Mouse (Mus musculus): ENCODE data around the gene 0610030E20Rik. TPM values are rescaled to one million over a fixed set of nuclear protein-coding genes. Genes with fewer than 3 reads are reported as not detected.

The 0610030E20Rik gene
- polyA plus RNA-seq, 1 experiment = 14.5 TPM

- Histone ChIP-seq H3K4me1 (ENCODE audit: control insufficient read depth, insufficient read depth, low read length) (peaks cover 6% of the 10 kb centered on the region), H3K27ac (ENCODE audit: insufficient read depth, low read length) (peak overlapping the region; percentile 79; the same call in 1 of the 2 replicates), H3K4me3 (ENCODE audit: insufficient read depth, low read length) (no peak overlapping the region)
- TF ChIP-seq POLR2A (IDR thresholded peaks at IDR 0.05; ENCODE audit: low read depth, low read length) (no peak; the same call in 1 of the 2 replicates), CTCF (IDR thresholded peaks at IDR 0.05; ENCODE audit: borderline replicate concordance, insufficient read depth, low read length) (no peak)
These were observed 1.5 kb upstream of the 0610030E20Rik start for GRCm38 (mm10) chr6:72345633-72346032.

- H3K4me3 ChIP-seq (ENCODE audit: insufficient read depth, low read length) = no peak overlapping the region
- H3K4me1 ChIP-seq (ENCODE audit: control insufficient read depth, insufficient read depth, low read length) = peaks cover 6% of the 10 kb centered on the region
- no peak overlapping the region for H3K27ac ChIP-seq (ENCODE audit: insufficient read depth, low read length)
- no peak for TF ChIP-seq CTCF (IDR thresholded peaks at IDR 0.05; ENCODE audit: borderline replicate concordance, insufficient read depth, low read length)
- TF ChIP-seq POLR2A (IDR thresholded peaks at IDR 0.05; ENCODE audit: low read depth, low read length) = no peak
These were observed 856 bp upstream of the 0610030E20Rik start for GRCm38 (mm10) chr6:72346261-72346660.

GRCm38 (mm10) chr6:72348411-72348810 is 1.3 kb downstream of the 0610030E20Rik start:
- Histone ChIP-seq H3K4me1 (ENCODE audit: control insufficient read depth, insufficient read depth, low read length) (peaks cover 16% of the 10 kb centered on the region), H3K4me3 (ENCODE audit: insufficient read depth, low read length) (peak overlapping the region; percentile 78; the same call in 1 of the 2 replicates), H3K27ac (ENCODE audit: insufficient read depth, low read length) (no peak overlapping the region)
- TF ChIP-seq CTCF (IDR thresholded peaks at IDR 0.05; ENCODE audit: borderline replicate concordance, insufficient read depth, low read length) (no peak), POLR2A (IDR thresholded peaks at IDR 0.05; ENCODE audit: low read depth, low read length) (no peak)

GRCm38 (mm10) chr6:72350214-72350613 is 3.1 kb downstream of the 0610030E20Rik start:
- H3K4me3 ChIP-seq (ENCODE audit: insufficient read depth, low read length) = no peak overlapping the region
- no peak overlapping the region for H3K27ac ChIP-seq (ENCODE audit: insufficient read depth, low read length)
- TF ChIP-seq POLR2A (IDR thresholded peaks at IDR 0.05; ENCODE audit: low read depth, low read length) = no peak
- TF ChIP-seq CTCF (IDR thresholded peaks at IDR 0.05; ENCODE audit: borderline replicate concordance, insufficient read depth, low read length) = no peak
- peaks cover 14% of the 10 kb centered on the region for H3K4me1 ChIP-seq (ENCODE audit: control insufficient read depth, insufficient read depth, low read length)

- H3K4me3 ChIP-seq (ENCODE audit: insufficient read depth, low read length) = no peak overlapping the region
- H3K27ac ChIP-seq (ENCODE audit: insufficient read depth, low read length) = peak overlapping the region; percentile 50; the same call in 1 of the 2 replicates
- TF ChIP-seq CTCF (IDR thresholded peaks at IDR 0.05; ENCODE audit: borderline replicate concordance, insufficient read depth, low read length) (no peak), POLR2A (IDR thresholded peaks at IDR 0.05; ENCODE audit: low read depth, low read length) (no peak)
- peaks cover 18% of the 10 kb centered on the region for H3K4me1 ChIP-seq (ENCODE audit: control insufficient read depth, insufficient read depth, low read length)
These were observed 5.7 kb downstream of the 0610030E20Rik start for GRCm38 (mm10) chr6:72352636-72353405.

- Histone ChIP-seq H3K27ac (ENCODE audit: insufficient read depth, low read length) (no peak overlapping the region), H3K4me1 (ENCODE audit: control insufficient read depth, insufficient read depth, low read length) (peaks cover 15% of the 10 kb centered on the region), H3K4me3 (ENCODE audit: insufficient read depth, low read length) (no peak overlapping the region)
- no peak for TF ChIP-seq CTCF (IDR thresholded peaks at IDR 0.05; ENCODE audit: borderline replicate concordance, insufficient read depth, low read length)
- TF ChIP-seq POLR2A (IDR thresholded peaks at IDR 0.05; ENCODE audit: low read depth, low read length) = no peak
These were observed 6.9 kb downstream of the 0610030E20Rik start for GRCm38 (mm10) chr6:72354025-72354424.

GRCm38 (mm10) chr6:72355066-72355911 is 8.2 kb downstream of the 0610030E20Rik start, which contains the start of gene Tmem150a:
Gene Tmem150a (plus strand): TSS chr6:72355447.
- TF ChIP-seq CTCF (IDR thresholded peaks at IDR 0.05; ENCODE audit: borderline replicate concordance, insufficient read depth, low read length) (no peak), POLR2A (IDR thresholded peaks at IDR 0.05; ENCODE audit: low read depth, low read length) (peak; percentile 31)
- H3K27ac ChIP-seq (ENCODE audit: insufficient read depth, low read length) = peak within 1 kb of the TSS; percentile 48
- H3K4me3 ChIP-seq (ENCODE audit: insufficient read depth, low read length) = peak within 1 kb of the TSS; percentile 64
- H3K4me1 ChIP-seq (ENCODE audit: control insufficient read depth, insufficient read depth, low read length) = peaks cover 15% of the 10 kb centered on the region

- Histone ChIP-seq H3K4me3 (ENCODE audit: insufficient read depth, low read length) (peak overlapping the region; percentile 64), H3K4me1 (ENCODE audit: control insufficient read depth, insufficient read depth, low read length) (peaks cover 15% of the 10 kb centered on the region), H3K27ac (ENCODE audit: insufficient read depth, low read length) (no peak overlapping the region)
- TF ChIP-seq CTCF (IDR thresholded peaks at IDR 0.05; ENCODE audit: borderline replicate concordance, insufficient read depth, low read length) (no peak), POLR2A (IDR thresholded peaks at IDR 0.05; ENCODE audit: low read depth, low read length) (no peak)
These were observed 8.9 kb downstream of the 0610030E20Rik start for GRCm38 (mm10) chr6:72356001-72356532.

Data from embryonic fibroblast, embryonic 13.5 days (primary cell).